Mouse (Mus musculus): ENCODE results near the gene Mc1r. TPM values are rescaled to one million over a fixed set of nuclear protein-coding genes. Genes with fewer than 3 reads are reported as not detected.
"Not testable (repeated sequence)": the region's sequence is repeated elsewhere in the genome, so short reads cannot be mapped to it uniquely, and the experiment has no call there.

Mc1r gene
- polyA plus RNA-seq, 1 experiment from 2014 or later, result 0.06 TPM

DNA sequence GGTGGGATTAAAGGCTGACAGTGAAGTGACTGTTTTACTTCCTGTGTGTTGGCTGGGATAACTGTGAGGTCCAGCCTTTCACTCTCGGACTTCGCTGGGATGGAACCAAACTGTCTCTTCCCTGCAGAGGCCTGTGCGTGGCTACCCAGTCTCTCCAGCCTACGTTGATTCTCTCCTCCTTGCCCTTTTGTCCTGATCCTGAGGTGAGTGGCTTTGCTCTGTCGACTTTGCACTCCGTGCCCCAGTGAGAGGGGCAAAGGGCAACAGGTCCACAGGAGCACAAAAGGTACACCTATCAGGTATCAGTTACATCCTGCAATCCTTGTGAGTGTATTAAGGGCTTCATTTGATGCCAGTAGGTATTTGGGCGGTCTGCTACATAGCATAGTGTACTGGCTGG lies 16.5 kb downstream of the Mc1r start, which contains the start of gene Def8:
Gene Def8, plus strand, starts transcription at position 87 of the 400 bp plus-strand sequence.
- Histone ChIP-seq H3K4me1 (replicated peaks) (peaks cover 12% of the 10 kb centered on the region; the same call in 1 of the 2 replicates), H3K36me3 (peaks cover 46% of the 10 kb centered on the region), H3K9ac (no peak within 1 kb of the TSS), H3K27me3 (no peaks in the 10 kb centered on the region), H3K4me2 (peak within 1 kb of the TSS; percentile 37), H3K4me3 (peak within 1 kb of the TSS; percentile 7; the same call in 1 of the 2 replicates), H3K27ac (replicated peaks) (0 out of 2 replicates have a peak within 1 kb of the TSS, but pooled peaks have one; percentile 28), H3K9me3 (peaks cover 10% of the 10 kb centered on the region; the same call in 1 of the 2 replicates)
- ATAC-seq (ENCODE audit: low FRiP score, low read depth), result no peak
- WGBS, result 75% methylated on average over 7 of the region's 7 CpGs

DNA sequence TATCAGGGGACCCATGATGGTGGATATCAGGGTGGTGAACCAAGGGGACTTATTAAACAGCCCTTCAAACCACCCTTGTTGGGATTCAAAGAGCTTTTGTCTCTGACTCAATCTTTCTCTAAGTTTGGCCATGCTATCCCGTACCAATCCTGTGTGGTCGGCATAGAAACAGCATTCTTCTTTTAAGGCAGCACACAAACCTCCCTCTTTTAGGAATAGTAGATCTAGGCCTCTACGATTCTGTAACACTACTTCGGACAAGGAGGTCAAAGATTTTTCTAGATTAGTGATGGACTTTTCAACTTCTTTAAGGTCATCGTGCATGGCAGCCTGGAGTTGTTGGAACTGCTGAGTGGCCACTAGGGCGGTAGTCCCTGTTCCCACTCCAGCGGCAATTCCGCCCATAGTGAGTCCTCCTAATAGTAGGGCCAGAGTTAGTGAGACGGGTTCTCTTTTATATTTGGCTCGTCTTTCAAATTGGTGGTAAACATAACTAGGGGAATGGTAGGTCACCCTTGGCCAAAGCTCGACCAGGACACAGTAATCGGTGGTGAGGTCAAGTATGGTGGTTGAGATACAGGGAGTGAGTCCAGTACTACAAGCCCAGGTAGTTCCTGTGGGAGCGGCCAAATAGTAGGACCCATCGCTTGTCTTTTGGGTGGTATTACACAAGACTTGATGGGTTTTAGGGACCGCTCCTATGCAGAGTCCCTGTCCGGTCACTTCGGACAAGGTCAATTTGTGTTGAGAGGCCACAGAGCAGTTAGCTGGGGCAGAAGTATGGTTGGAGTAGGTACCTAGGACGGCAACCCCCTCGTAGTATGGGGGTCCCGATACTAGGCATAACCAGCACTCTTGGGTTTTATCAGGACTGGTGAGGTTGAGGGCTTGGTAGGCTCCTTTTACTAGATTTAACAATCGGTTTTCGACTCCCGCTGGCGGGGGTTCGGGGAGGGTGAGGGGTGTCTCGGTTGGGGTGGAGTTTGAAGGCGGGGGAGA lies 19.9 kb downstream of the Mc1r start:
- no peak overlapping the region for H3K4me3 ChIP-seq
- no peaks in the 10 kb centered on the region for H3K27me3 ChIP-seq
- peaks cover 15% of the 10 kb centered on the region; the same call in 1 of the 2 replicates for H3K9me3 ChIP-seq
- H3K9ac ChIP-seq, result no peak overlapping the region
- peaks cover 8% of the 10 kb centered on the region; the same call in 1 of the 2 replicates for H3K4me1 ChIP-seq (replicated peaks)
- 96% methylated on average over 27 of the region's 27 CpGs for WGBS
- no peak overlapping the region for H3K4me2 ChIP-seq
- no peak overlapping the region for H3K27ac ChIP-seq (replicated peaks)
- ATAC-seq (ENCODE audit: low FRiP score, low read depth), result no peak
- peaks cover 13% of the 10 kb centered on the region for H3K36me3 ChIP-seq

DNA sequence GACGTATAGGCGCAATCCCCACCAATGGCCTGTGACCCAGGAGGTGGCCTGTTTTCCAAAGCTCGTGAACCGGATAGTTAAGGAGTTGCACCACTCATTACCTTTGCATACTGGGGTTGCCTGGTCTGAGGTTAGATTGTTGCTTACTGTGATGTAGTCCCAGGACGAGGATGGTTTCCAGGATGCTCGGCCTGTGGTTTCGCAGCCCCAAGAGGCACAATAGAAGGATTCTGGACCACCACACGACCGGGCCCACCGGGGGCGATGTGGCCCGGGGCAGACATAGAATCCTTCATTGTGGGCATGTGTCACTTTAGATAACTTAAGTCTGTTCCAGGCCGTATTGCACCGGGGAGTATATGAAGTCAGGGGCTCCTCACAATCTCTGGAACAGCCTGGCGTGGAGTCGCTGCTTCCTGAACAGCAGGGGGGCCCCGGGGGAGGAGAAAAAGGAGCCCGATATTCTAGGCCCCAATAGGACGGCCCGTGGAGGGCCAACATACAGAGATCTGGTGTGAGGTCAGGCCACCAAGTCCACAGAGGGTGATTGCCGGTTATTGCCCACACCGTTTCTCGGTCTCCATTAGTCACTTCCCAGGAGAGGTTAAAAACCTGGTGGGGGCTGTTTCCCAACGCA lies 20.9 kb downstream of the Mc1r start:
- Histone ChIP-seq H3K9me3 (peaks cover 18% of the 10 kb centered on the region; the same call in 1 of the 2 replicates), H3K4me1 (replicated peaks) (peaks cover under 1% of the 10 kb centered on the region; the same call in 1 of the 2 replicates), H3K9ac (no peak overlapping the region), H3K27me3 (no peaks in the 10 kb centered on the region), H3K4me3 (no peak overlapping the region), H3K27ac (replicated peaks) (no peak overlapping the region), H3K36me3 (peaks cover 6% of the 10 kb centered on the region), H3K4me2 (no peak overlapping the region)
- no peak for ATAC-seq (ENCODE audit: low FRiP score, low read depth)
- 97% methylated on average over 24 of the region's 24 CpGs for WGBS

DNA sequence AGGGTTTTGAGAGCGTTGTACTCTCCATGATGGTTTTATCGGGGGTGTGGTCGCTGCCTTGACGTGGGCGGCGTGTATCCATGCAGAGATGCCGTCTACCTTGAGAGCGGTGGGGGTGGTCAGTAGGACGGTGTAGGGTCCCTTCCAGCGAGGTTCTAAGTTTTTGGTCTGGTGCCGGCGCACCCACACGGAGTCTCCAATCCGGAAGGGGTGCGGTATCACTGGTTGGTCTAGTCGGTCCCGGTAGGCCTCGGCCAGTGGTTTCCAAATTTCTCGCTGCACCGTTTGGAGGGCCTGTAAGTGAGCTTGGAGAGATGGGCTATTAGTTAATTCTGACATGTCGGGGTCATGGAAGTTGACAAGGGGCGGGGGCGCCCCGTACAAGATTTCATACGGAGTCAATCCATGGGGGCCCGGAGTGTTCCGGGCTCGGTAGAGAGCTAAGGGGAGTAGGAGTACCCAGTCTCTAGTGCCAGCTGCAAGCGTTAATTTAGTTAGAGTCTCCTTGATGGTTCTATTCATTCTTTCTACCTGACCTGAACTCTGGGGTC lies 21.5 kb downstream of the Mc1r start:
- ATAC-seq (ENCODE audit: low FRiP score, low read depth), result no peak
- peaks cover 18% of the 10 kb centered on the region; the same call in 1 of the 2 replicates for H3K9me3 ChIP-seq
- 98% methylated on average over 29 of the region's 29 CpGs for WGBS

DNA sequence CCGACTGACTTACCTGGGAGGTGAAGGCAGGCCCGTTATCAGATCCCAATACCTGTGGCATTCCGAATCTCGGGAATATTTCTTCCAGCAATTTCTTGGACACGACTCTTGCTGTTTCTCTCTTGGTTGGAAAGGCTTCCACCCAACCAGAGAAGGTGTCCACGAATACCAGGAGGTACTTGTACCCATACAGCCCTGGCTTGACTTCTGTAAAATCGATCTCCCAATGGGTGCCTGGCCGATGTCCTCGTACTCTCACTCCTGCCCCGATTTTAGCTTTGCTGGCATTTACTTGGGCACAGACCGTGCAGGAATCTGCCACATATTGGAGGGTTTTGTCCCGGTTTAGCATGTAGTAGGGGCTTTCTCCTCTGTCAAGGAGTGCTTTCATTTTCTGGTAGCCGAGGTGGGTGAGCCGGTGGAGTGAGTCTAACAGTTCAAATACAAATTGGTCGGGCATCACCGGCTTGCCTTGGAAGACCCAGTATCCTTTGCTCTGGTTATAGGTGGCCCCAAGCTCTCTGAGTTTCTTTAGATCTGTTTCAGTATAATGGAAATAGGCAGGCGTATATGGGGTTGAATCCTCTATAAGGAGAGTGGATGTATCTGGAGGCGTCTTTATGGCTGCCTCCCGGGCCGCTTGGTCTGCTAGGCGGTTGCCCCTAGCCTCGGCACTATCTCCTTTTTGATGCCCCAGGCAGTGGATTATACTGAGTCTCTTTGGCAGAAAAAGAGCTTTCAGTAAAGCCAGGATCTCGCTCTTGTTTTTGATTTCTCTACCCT lies 22.2 kb downstream of the Mc1r start:
- Histone ChIP-seq H3K27me3 (no peaks in the 10 kb centered on the region), H3K4me1 (replicated peaks) (no peaks in the 10 kb centered on the region), H3K4me2 (no peak overlapping the region), H3K9me3 (peaks cover 18% of the 10 kb centered on the region; the same call in 1 of the 2 replicates), H3K36me3 (no peaks in the 10 kb centered on the region), H3K4me3 (no peak overlapping the region), H3K27ac (replicated peaks) (no peak overlapping the region), H3K9ac (no peak overlapping the region)
- no peak for ATAC-seq (ENCODE audit: low FRiP score, low read depth)
- WGBS, result 96% methylated on average over 23 of the region's 23 CpGs

More for the DNA sequence above, 21.5 kb downstream of the Mc1r start:
- Histone ChIP-seq H3K27me3 (no peaks in the 10 kb centered on the region), H3K27ac (replicated peaks) (no peak overlapping the region), H3K4me3 (no peak overlapping the region), H3K36me3 (peaks cover 2% of the 10 kb centered on the region; the same call in 1 of the 2 replicates), H3K4me2 (no peak overlapping the region), H3K9ac (no peak overlapping the region), H3K4me1 (replicated peaks) (no peaks in the 10 kb centered on the region)

DNA sequence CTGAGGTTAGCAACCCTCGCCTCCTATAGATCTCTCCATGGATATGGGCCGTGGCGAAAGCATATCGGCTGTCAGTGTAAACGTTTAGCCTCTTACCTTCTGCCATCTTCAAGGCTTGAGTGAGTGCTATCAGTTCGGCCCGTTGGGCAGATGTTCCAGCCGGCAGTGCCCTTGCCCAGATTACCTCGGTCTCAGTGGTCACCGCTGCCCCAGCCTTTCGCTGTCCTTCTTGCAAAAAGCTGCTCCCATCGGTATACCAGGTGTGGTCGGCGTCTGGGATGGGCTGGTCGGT lies 22.8 kb downstream of the Mc1r start:
- 97% methylated on average over 15 of the region's 15 CpGs for WGBS
- not testable (repeated sequence) for H3K27me3 ChIP-seq; H3K36me3 ChIP-seq; H3K27ac ChIP-seq (replicated peaks); H3K4me2 ChIP-seq; H3K9ac ChIP-seq; H3K4me3 ChIP-seq; H3K4me1 ChIP-seq (replicated peaks); ATAC-seq (ENCODE audit: low FRiP score, low read depth)
- H3K9me3 ChIP-seq, result peaks cover 18% of the 10 kb centered on the region; the same call in 1 of the 2 replicates

DNA sequence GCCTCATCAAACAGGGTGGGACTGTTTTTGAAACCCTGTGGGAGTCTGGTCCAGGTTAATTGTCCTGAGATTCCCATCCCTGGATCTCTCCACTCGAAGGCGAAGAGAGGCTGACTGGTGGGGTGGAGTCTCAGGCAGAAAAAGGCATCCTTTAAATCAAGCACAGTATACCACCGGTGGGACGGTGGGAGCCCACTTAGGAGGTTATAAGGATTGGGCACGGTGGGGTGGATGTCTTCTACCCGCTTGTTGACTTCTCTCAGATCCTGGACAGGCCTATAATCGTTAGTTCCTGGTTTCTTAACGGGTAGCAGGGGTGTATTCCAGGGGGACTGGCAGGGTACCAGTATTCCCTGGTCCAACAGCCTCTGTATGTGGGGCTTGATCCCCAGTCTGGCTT lies 24.0 kb downstream of the Mc1r start:
- not testable (repeated sequence) for H3K4me2 ChIP-seq; ATAC-seq (ENCODE audit: low FRiP score, low read depth); H3K27me3 ChIP-seq; H3K4me3 ChIP-seq; H3K4me1 ChIP-seq (replicated peaks); H3K36me3 ChIP-seq; H3K9ac ChIP-seq; H3K27ac ChIP-seq (replicated peaks)
- peaks cover 18% of the 10 kb centered on the region; the same call in 1 of the 2 replicates for H3K9me3 ChIP-seq
- WGBS, result 91% methylated on average over 8 of the region's 8 CpGs

DNA sequence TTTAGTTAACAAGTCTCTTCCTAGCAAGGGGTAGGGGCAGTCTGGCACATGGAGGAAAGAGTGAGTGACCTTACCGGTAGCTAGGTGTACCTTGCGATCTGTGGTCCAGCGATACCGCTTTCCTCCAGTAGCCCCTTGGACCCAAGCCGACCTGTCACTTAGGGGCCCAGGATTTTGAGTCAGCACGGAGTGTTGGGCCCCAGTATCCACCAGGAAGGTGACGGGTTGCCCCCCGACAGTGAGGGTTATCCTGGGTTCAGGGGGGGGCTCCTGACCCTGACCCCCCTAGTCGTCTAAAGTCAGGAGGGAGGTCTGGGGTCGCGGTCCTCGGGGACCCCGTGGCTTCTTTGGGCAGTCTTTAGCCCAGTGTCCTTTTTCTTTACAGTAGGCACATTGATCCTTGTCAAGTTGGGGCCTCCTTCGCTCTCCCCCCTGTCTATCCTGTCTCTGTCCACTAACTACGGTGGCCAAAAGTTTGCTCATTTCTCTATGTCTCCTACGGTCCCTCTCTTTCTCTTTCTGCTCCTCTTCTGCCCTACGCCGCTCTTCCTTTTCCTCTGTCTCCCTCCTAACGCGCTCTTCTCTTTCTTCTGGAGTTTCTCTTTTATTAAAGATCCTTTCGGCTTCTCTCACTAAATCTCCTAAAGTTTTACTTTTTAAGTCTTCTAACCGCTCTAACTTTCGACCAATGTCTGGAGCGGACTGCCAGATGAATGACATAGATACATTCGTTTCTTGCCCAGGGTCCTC lies 24.9 kb downstream of the Mc1r start:
- no peaks in the 10 kb centered on the region for H3K4me1 ChIP-seq (replicated peaks)
- no peak overlapping the region for H3K9ac ChIP-seq
- peaks cover 13% of the 10 kb centered on the region; the same call in 1 of the 2 replicates for H3K9me3 ChIP-seq
- H3K4me3 ChIP-seq, result no peak overlapping the region
- no peaks in the 10 kb centered on the region for H3K27me3 ChIP-seq
- 97% methylated on average over 25 of the region's 25 CpGs for WGBS
- no peak overlapping the region for H3K4me2 ChIP-seq
- ATAC-seq (ENCODE audit: low FRiP score, low read depth), result no peak
- no peak overlapping the region for H3K27ac ChIP-seq (replicated peaks)
- H3K36me3 ChIP-seq, result no peaks in the 10 kb centered on the region

DNA sequence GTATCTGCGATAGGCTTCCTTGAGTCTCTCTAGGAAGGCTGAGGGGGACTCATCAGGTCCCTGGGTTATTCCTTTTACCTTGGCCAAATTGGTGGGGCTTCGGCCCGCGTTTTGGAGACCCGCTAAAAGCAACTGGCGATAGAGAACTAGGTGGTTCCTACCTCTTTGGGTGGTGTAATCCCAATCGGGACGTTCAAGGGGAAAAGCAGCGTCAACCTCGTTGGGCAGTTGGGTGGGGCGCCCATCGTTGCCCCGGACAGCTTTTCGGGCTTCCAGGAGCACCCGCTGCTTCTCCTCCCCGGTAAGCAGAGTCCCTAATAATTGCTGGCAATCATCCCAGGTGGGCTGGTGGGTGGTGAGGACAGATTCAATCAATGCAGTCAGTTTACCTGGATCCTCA lies 25.5 kb downstream of the Mc1r start:
- no peak overlapping the region for H3K27ac ChIP-seq (replicated peaks)
- no peaks in the 10 kb centered on the region for H3K36me3 ChIP-seq
- peaks cover 13% of the 10 kb centered on the region; the same call in 1 of the 2 replicates for H3K9me3 ChIP-seq
- no peak for ATAC-seq (ENCODE audit: low FRiP score, low read depth)
- no peak overlapping the region for H3K9ac ChIP-seq
- H3K4me3 ChIP-seq, result no peak overlapping the region
- no peaks in the 10 kb centered on the region for H3K4me1 ChIP-seq (replicated peaks)
- H3K4me2 ChIP-seq, result no peak overlapping the region
- WGBS, result 98% methylated on average over 16 of the region's 16 CpGs
- H3K27me3 ChIP-seq, result no peaks in the 10 kb centered on the region

DNA sequence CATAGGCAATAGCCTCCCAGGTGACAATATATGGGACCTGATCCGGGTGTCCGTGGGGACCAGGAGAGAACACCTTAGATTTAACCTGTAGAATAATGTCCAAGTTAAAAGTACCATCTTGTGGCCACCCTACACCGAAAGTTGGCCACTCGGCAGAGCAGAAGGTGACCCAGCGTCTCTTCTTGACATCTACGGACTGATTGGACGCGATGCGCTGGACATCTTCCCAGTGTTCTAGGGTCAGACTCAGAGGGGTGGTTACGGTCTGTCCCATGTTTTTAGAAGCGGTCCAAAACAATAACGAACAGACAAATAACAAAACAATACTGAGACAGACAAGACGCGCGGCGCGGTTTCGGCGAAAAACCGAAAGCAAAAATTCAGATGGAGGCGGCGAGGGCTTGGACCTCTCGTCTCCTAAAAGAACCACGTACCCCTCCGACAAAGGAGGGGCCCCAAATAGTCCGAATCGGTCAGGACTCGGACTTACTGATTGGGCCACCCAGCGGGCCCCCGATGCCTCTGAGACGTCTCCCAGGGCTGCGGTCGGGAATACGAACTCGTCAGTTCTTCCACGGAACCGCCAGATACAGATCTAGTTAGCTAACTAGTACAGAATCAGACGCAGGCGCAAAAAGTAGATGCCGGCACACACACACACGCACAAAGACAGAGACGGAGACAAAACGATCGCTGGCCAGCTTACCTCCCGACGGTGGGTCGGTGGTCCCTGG lies 26.5 kb downstream of the Mc1r start:
- H3K27ac ChIP-seq (replicated peaks); H3K27me3 ChIP-seq; H3K9ac ChIP-seq; H3K36me3 ChIP-seq; H3K4me2 ChIP-seq; H3K4me3 ChIP-seq; H3K9me3 ChIP-seq; ATAC-seq (ENCODE audit: low FRiP score, low read depth); H3K4me1 ChIP-seq (replicated peaks): not testable (repeated sequence)
- WGBS, result 96% methylated on average over 47 of the region's 47 CpGs

All from hindbrain, embryonic 15.5 days (tissue).